Mouse (Mus musculus) liver, embryonic 15.5 days (tissue): ENCODE data around the gene Ptchd3. TPM values are rescaled to one million over a fixed set of nuclear protein-coding genes. Genes with fewer than 3 reads are reported as not detected.

Experiments
- ATAC-seq: fragments of 200-750 bp; cut with Nextera tagmentation; 2 replicates; pipeline ENCODE4 v1.8.0; 2017; ENCODE audit warnings: moderate number of reproducible peaks, mild to moderate bottlenecking, moderate library complexity; ENCODE audit not compliant: insufficient read depth
- H3K27ac ChIP-seq: fragments of 300-500 bp; sonication (generic); replicated peaks from 2 replicates; pipeline ENCODE4 v1.5.1; 2015; ENCODE audit warnings: mild to moderate bottlenecking, inconsistent platforms
- H3K27me3 ChIP-seq: fragments of 300-500 bp; sonication (generic); 2 replicates; pipeline ENCODE4 v1.6.1; 2015; ENCODE audit warnings: mild to moderate bottlenecking, inconsistent platforms
- H3K36me3 ChIP-seq: fragments of 300-500 bp; sonication (generic); replicated peaks from 2 replicates; pipeline ENCODE4 v1.6.1; 2015; ENCODE audit warnings: moderate library complexity, mild to moderate bottlenecking, inconsistent platforms
- H3K4me1 ChIP-seq: fragments of 300-500 bp; sonication (generic); replicated peaks from 2 replicates; pipeline ENCODE4 v1.6.1; 2015; ENCODE audit warnings: inconsistent platforms
- H3K4me2 ChIP-seq: fragments of 300-500 bp; sonication (generic); 2 replicates; pipeline ENCODE4 v1.6.1; 2015; ENCODE audit warnings: moderate library complexity, mild to moderate bottlenecking, inconsistent platforms
- H3K4me3 ChIP-seq: fragments of 300-500 bp; sonication (generic); replicated peaks from 2 replicates; pipeline ENCODE4 v1.5.1; 2015; ENCODE audit warnings: mild to moderate bottlenecking, inconsistent platforms
- H3K9ac ChIP-seq: fragments of 300-500 bp; sonication (generic); 2 replicates; pipeline ENCODE4 v1.6.1; 2015; ENCODE audit warnings: moderate library complexity, mild to moderate bottlenecking, inconsistent platforms
- H3K9me3 ChIP-seq: fragments of 300-500 bp; sonication (generic); replicated peaks from 2 replicates; pipeline ENCODE4 v1.6.1; 2016; ENCODE audit warnings: inconsistent platforms
- WGBS: fragments of 180-500 bp; shearing (Covaris S2); methylation state at CpG from one replicate; pipeline ENCODE4 v1.1.7; 2015; ENCODE audit warnings: mixed read lengths; ENCODE audit not compliant: insufficient replicate concordance; 5-methylcytosine and 5-hydroxymethylcytosine counted together
- polyA plus RNA-seq: library from polyadenylated mRNA; unstranded; fragments of >200 nt; fragmentation: Nextera tagmentation; extraction: Ambion mirVana; gene quantifications from 2 replicates; pipeline ENCODE4 v1.2.1, GENCODE M21; 2015

Gene Ptchd3
- polyA plus RNA-seq, 1 experiment from 2014 or later = not detected

DNA sequence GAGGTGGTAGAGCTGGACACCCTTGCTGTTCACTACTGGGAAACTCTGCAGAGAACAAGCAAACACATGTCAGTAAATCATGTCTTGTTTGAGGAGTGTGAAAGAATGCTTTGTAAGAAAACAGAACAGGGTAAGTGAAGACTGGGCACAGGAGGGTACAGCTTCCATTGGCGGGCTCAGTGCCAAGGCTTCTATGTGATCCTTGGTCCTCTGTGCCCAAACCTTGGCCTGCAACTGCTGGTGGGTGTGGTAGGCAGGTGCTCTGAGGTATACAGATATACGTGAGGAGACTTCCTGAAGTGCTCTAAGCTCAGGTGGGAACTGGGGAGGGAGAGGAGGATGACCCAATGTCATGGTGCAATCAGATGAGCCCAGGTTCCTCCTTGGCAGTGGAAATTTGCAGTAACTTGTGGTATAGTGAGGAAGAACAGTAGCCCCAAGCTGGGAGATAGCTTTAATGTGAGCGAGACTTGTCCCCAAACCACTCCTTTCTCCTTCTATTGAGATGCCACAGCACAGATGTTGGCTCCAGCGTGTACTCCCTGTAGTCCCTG lies 30.2 kb upstream of the Ptchd3 start:
- 52% methylated on average over 4 of the region's 4 CpGs for WGBS
- peaks cover 1% of the 10 kb centered on the region; the same call in 1 of the 2 replicates for H3K4me1 ChIP-seq
- no peak overlapping the region for H3K4me3 ChIP-seq
- no peaks in the 10 kb centered on the region for H3K36me3 ChIP-seq
- no peaks in the 10 kb centered on the region for H3K9me3 ChIP-seq
- H3K9ac ChIP-seq = no peak overlapping the region
- ATAC-seq = no peak
- peaks cover 34% of the 10 kb centered on the region for H3K27me3 ChIP-seq
- H3K27ac ChIP-seq = no peak overlapping the region
- no peak overlapping the region for H3K4me2 ChIP-seq

DNA sequence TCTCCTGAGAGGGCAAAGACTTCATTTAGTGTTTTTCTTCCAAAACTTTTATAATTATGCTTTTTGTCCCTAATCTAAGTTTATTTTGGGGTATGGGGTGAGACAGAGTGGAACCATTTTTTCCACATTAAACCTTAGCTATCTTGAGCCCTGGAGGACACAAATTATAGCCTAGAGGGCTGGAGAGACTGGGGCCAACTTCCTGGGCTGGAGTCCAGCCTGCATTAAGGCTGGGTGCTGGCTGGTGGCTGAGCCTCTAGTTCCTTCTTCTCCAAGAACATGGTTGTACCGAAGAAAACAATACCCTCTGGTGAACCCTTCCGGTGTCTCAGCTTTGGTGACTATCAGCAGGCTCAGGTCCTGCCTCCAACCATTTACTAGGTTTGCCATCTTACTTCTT lies 27.3 kb upstream of the Ptchd3 start:
- Histone ChIP-seq H3K4me2 (no peak overlapping the region), H3K9ac (no peak overlapping the region), H3K4me3 (no peak overlapping the region), H3K27me3 (peaks cover 26% of the 10 kb centered on the region), H3K4me1 (peaks cover 3% of the 10 kb centered on the region; the same call in 1 of the 2 replicates), H3K36me3 (no peaks in the 10 kb centered on the region), H3K9me3 (no peaks in the 10 kb centered on the region), H3K27ac (no peak overlapping the region)
- WGBS = 50% methylated on average over 2 of the region's 2 CpGs
- no peak for ATAC-seq

DNA sequence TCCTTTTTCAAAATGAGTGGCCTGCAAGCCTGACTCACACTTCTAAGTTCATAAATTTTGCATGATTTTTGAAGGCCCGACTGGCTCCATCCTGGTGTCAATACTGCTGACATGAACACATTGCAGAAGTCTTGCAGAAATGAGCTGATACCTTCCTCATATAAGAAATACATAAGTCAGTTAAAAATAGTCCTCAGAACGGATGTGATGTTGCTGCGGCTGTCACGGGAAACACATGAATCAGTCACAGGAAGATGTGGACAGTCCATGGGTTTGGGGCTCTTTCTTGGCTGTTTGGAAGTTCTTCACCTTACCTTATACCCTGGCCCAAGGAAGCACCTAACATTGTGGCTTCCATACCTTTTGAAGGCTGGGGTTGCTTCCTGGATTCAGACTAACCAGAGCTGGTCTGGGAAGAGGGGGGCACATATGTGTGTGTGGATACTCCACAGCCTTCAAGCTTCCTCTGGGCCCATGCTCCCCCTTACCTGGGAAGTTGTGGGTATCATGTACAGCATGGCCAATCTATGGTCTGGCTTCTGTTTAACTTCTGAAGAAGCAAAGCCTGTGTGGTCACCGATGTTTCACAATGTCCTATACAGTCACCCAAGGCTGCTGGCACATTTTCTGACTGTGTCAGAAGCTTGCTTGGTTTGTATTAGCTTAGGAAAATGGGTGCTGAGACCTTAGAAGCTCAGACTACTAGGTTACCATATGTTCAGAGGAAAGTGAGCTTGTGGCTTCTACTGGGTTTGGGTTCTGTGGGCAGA lies 25.6 kb upstream of the Ptchd3 start:
- H3K4me2 ChIP-seq = no peak overlapping the region
- ATAC-seq = no peak
- no peak overlapping the region for H3K4me3 ChIP-seq
- H3K4me1 ChIP-seq = peaks cover 3% of the 10 kb centered on the region; the same call in 1 of the 2 replicates
- H3K9ac ChIP-seq = no peak overlapping the region
- H3K9me3 ChIP-seq = no peaks in the 10 kb centered on the region
- WGBS = 34% methylated on average over 5 of the region's 5 CpGs
- no peak overlapping the region for H3K27ac ChIP-seq
- no peaks in the 10 kb centered on the region for H3K36me3 ChIP-seq
- peaks cover 20% of the 10 kb centered on the region for H3K27me3 ChIP-seq

DNA sequence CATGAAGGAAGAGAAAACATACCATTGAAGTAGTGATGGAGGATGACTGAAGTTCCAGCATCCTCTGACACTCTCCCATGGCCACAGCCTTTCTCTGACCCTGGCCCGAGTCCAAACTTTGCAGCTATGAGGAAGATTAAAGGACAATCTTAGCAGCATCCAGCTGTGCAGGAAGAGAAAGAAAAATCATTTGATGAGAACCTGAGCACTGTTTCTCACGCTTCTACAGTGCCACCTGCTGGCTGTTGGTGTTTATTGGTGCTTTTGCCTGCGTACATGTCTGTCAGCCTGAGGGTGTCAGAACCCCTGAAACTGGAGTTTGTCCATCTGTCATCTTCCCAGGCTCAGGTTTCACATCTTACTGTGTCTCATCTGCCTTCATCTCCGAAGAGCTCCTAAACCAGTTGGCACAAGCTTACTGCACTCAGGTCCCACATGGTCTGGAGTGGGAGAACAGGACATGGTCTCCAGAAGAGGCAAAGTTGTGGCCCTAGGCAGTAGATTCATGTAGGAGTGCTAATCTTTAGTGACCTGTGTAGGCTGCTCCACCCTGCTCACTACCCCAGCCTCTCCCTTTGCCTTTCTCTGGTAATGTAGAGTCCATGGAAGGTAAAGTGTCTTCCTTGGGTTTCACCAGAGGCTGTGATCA lies 21.7 kb upstream of the Ptchd3 start:
- ATAC-seq = no peak
- no peak overlapping the region for H3K27ac ChIP-seq
- no peak overlapping the region for H3K9ac ChIP-seq
- no peaks in the 10 kb centered on the region for H3K36me3 ChIP-seq
- H3K4me2 ChIP-seq = no peak overlapping the region
- 0 out of 2 replicates have a peak, but pooled peaks cover 3% of the 10 kb centered on the region for H3K4me1 ChIP-seq
- no peak overlapping the region for H3K4me3 ChIP-seq
- H3K27me3 ChIP-seq = peaks cover 9% of the 10 kb centered on the region
- H3K9me3 ChIP-seq = no peaks in the 10 kb centered on the region
- WGBS = 3% methylated on average over 4 of the region's 4 CpGs

DNA sequence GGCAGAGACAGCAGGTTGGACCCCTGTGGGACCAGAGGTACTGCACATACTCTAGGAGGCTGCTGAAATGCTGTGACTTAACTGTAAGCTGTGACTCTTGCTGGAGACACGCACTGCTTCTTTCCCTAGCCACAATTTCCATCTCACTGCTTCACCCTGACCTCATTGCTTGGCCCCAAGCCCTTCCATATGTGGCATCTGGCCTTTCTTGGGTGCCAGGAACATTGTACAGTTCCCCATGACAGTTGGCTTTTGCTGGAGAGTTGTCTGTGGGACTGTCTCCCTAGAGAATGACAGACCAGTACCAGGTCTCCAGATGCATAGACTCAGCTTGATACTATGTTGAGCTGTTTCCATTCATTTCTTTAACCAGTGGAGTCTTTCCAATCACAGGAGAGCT lies 21.2 kb upstream of the Ptchd3 start:
- Histone ChIP-seq H3K4me3 (no peak overlapping the region), H3K9me3 (no peaks in the 10 kb centered on the region), H3K4me1 (0 out of 2 replicates have a peak, but pooled peaks cover 3% of the 10 kb centered on the region), H3K27me3 (peaks cover 9% of the 10 kb centered on the region), H3K36me3 (no peaks in the 10 kb centered on the region), H3K9ac (no peak overlapping the region), H3K27ac (no peak overlapping the region), H3K4me2 (no peak overlapping the region)
- 29% methylated on average over 1 of the region's 1 CpGs for WGBS
- no peak for ATAC-seq

DNA sequence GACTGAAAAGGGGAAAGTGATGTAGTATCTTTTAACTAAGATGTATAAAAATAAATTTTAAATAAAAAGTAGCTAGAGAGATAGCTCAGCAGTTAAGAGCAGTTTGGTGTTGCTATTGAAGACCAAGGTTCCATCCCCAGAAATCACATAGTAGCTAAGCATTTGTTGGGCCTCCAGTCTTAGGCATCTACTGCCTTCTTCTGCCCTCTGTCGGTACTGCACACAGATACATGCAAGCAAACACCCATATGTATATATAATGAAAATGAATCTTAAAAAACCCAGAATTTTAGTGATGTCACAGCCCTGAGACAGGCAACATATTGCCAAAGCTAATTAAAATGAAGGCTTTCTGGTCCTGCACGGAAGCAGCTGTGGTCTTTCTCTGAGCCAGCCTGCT lies 15.9 kb downstream of the Ptchd3 start:
- Histone ChIP-seq H3K27me3 (no peaks in the 10 kb centered on the region), H3K4me2 (no peak overlapping the region), H3K27ac (no peak overlapping the region), H3K36me3 (no peaks in the 10 kb centered on the region), H3K4me1 (no peaks in the 10 kb centered on the region; the same call in 1 of the 2 replicates), H3K4me3 (no peak overlapping the region), H3K9ac (no peak overlapping the region), H3K9me3 (no peaks in the 10 kb centered on the region)
- no peak for ATAC-seq
- WGBS = 27% methylated on average over 2 of the region's 2 CpGs

DNA sequence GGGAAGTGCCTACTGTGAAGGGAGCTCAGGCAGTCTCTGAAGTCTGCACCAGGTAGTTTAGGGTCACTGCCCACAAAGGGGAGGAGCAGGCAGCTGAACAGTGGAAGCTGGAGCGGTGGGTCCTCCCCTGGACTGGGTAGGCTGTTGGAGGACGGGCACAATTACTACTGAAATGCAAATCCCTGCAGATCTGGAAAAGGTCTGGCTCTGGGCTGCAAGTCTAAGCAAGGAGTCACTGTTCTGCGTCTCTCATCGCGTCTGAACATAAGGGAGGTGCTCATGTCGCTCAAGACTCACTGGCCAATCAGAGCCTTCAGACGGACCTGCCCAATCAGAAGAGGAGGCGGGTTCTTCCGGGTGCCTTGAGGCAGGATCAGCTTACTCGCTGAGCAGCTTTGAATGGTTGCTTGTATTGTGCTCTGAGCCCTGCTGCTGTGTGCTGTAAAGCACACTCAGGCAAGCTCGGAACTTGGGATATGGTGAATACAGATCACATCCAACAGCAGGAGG lies 17.8 kb downstream of the Ptchd3 start:
- Histone ChIP-seq H3K27me3 (no peaks in the 10 kb centered on the region), H3K4me3 (peak overlapping the region; percentile 52), H3K36me3 (no peaks in the 10 kb centered on the region), H3K9me3 (no peaks in the 10 kb centered on the region), H3K4me1 (no peaks in the 10 kb centered on the region; the same call in 1 of the 2 replicates), H3K4me2 (peak overlapping the region; percentile 69), H3K9ac (peak overlapping the region; percentile 11; the same call in 1 of the 2 replicates), H3K27ac (no peak overlapping the region)
- under 1% methylated on average over 11 of the region's 11 CpGs for WGBS
- ATAC-seq = peak; percentile 81

Other genes with a start within 250 kb of the Ptchd3 start
- 1.8 and 2.0 TPM in 2 replicates for gene B3gntl1, start 157.1 kb upstream of the Ptchd3 start, polyA plus RNA-seq
- 3.4 and 4.2 TPM in 2 replicates for gene Metrnl, start 128.7 kb upstream of the Ptchd3 start, polyA plus RNA-seq